Mouse (Mus musculus): ENCODE measurements around the gene Plagl1. TPM values are rescaled to one million over a fixed set of nuclear protein-coding genes. Genes with fewer than 3 reads are reported as not detected.

Gene Plagl1
- polyA plus RNA-seq, 1 experiment from 2014 or later = 98.9 TPM

DNA sequence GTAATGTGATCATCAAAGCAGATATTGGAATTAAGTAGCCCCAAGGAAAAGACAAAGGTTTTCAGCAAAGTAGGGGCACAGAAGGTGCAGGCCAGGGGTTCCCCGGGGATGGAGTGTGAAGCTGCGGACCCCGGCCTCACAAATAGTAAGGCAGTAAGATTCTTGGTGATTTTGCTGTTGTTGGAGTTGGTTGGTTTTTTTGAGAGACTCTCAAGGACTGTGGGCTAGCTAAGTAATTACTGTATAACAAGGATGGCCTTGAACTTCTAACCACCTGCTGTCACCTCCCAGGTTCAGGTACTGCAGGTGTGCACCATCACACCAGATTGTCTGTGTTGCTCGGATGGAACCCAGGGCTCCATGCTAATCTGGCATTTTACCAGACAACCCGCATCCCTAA is 30.9 kb upstream of the Plagl1 start:
- no peaks in the 10 kb centered on the region for H3K36me3 ChIP-seq (ENCODE audit: control insufficient read depth, insufficient read depth, low read length)
- no peaks in the 10 kb centered on the region for H3K9me3 ChIP-seq (ENCODE audit: control insufficient read depth, low read length)
- no peaks in the 10 kb centered on the region for H3K4me1 ChIP-seq (replicated peaks; ENCODE audit: control insufficient read depth, insufficient read depth, low read length)
- H3K4me3 ChIP-seq (ENCODE audit: low read depth, low read length) = no peak overlapping the region
- DNase-seq (ENCODE audit: low spot score) (no peak), ATAC-seq (ENCODE audit: low FRiP score) (no peak)
- H3K9ac ChIP-seq (ENCODE audit: low read depth, low read length) = no peak overlapping the region
- 92% methylated on average over 5 of the region's 5 CpGs for WGBS
- no peaks in the 10 kb centered on the region for H3K27me3 ChIP-seq (ENCODE audit: control insufficient read depth, insufficient read depth, low read length)
- no peak overlapping the region for H3K4me2 ChIP-seq (replicated peaks; ENCODE audit: low read depth, low read length)
- no peak overlapping the region for H3K27ac ChIP-seq (ENCODE audit: low read depth, low read length)

DNA sequence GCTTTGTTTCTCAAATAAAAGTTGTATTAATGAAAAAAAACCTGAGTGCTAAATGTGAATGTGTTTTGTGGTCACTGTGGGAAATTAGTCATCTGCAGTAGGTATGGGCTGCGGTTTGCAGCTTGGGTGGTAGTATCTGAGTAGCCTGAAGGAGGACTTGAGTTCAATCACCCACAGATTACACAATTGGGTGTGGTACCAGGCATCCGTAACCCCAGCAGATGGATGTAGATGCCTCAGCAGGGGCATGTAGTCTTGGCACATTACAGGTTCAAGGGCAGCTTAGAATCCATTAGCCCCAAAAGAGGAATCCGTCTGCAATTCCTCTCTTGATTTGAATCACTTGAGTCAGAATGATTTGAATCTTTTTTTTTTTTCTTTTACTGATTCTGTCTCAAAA is 25.0 kb upstream of the Plagl1 start:
- no peaks in the 10 kb centered on the region for H3K36me3 ChIP-seq (ENCODE audit: control insufficient read depth, insufficient read depth, low read length)
- H3K4me2 ChIP-seq (replicated peaks; ENCODE audit: low read depth, low read length) = no peak overlapping the region
- H3K27me3 ChIP-seq (ENCODE audit: control insufficient read depth, insufficient read depth, low read length) = no peaks in the 10 kb centered on the region
- DNase-seq (ENCODE audit: low spot score) (no peak), ATAC-seq (ENCODE audit: low FRiP score) (no peak)
- H3K4me3 ChIP-seq (ENCODE audit: low read depth, low read length) = no peak overlapping the region
- WGBS = 93% methylated on average over 3 of the region's 3 CpGs
- no peak overlapping the region for H3K9ac ChIP-seq (ENCODE audit: low read depth, low read length)
- no peak overlapping the region for H3K27ac ChIP-seq (ENCODE audit: low read depth, low read length)
- no peaks in the 10 kb centered on the region for H3K4me1 ChIP-seq (replicated peaks; ENCODE audit: control insufficient read depth, insufficient read depth, low read length)
- no peaks in the 10 kb centered on the region for H3K9me3 ChIP-seq (ENCODE audit: control insufficient read depth, low read length)

DNA sequence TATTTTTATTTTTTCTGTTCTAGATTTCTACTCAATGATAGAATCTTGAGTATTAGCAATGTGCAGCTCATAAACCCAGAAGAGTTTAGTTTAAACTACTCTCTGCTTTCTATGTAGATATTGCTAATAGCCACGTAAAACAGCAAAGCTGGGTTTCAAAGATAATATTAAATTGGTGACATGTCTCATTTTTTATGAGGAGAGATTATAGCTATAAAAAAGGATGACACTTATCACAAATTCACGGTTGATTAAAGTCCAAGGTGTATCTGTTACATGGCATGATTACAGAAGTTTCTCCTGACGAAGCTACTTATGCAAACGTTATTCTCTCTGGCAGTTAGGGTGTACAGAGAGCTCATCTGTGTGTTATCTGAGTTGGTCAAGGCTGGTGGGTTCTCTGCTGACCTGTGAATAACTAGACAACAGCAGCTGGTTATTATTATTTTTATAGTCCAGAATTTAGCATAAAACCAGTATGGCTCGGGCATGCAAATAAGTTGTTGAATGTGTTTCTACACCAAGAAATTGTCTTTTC is 20.6 kb upstream of the Plagl1 start:
- 89% methylated on average over 5 of the region's 5 CpGs for WGBS
- H3K9me3 ChIP-seq (ENCODE audit: control insufficient read depth, low read length) = no peaks in the 10 kb centered on the region
- no peak overlapping the region for H3K9ac ChIP-seq (ENCODE audit: low read depth, low read length)
- H3K4me3 ChIP-seq (ENCODE audit: low read depth, low read length) = no peak overlapping the region
- no peak for DNase-seq (ENCODE audit: low spot score)
- no peaks in the 10 kb centered on the region for H3K36me3 ChIP-seq (ENCODE audit: control insufficient read depth, insufficient read depth, low read length)
- ATAC-seq (ENCODE audit: low FRiP score) = no peak
- H3K4me1 ChIP-seq (replicated peaks; ENCODE audit: control insufficient read depth, insufficient read depth, low read length) = no peaks in the 10 kb centered on the region
- no peak overlapping the region for H3K27ac ChIP-seq (ENCODE audit: low read depth, low read length)
- no peaks in the 10 kb centered on the region for H3K27me3 ChIP-seq (ENCODE audit: control insufficient read depth, insufficient read depth, low read length)
- H3K4me2 ChIP-seq (replicated peaks; ENCODE audit: low read depth, low read length) = no peak overlapping the region

DNA sequence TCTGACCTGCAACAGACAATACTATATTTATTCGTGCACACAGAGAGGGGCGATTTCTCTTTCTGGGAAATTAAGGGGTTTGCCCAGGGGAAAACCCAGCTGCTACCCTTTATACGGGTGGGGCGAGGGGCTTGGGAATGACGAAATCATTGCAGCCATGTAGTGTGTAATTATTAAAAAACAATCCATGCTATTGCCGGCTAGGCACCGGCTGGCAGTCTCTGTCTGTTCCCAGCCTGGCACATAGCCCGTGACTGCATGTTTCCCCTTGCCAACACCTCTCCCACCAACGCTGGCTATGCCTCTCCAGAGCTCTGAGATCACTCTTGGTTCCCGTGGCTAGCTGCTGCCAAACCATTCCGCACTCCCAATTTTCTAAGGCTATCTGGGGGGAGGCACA is 15.6 kb upstream of the Plagl1 start:
- DNase-seq (ENCODE audit: low spot score) (no peak), ATAC-seq (ENCODE audit: low FRiP score) (no peak)
- WGBS = 88% methylated on average over 11 of the region's 11 CpGs

DNA sequence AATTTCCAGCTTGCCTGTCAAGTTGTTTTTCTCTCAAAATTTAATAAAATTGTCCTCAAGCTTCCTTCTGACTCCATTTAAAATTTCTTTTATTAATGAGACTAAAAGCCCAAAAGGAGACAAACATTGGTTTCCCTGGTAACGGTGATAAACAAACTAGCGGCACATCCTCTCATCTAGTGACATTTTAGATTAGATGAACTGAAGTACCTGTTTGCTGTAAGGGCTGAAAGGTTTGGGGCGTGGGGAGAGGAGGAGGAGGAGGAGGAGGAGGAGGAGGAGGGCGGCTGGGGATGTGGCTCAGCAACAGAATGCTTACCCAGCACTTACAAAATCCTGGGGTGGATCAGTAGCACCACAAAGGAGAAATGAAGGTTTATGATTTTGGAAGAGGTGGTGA is 12.5 kb upstream of the Plagl1 start:
- DNase-seq (ENCODE audit: low spot score) (no peak), ATAC-seq (ENCODE audit: low FRiP score) (no peak)
- H3K4me1 ChIP-seq (replicated peaks; ENCODE audit: control insufficient read depth, insufficient read depth, low read length) = no peaks in the 10 kb centered on the region
- no peak overlapping the region for H3K27ac ChIP-seq (ENCODE audit: low read depth, low read length)
- no peak overlapping the region for H3K4me2 ChIP-seq (replicated peaks; ENCODE audit: low read depth, low read length)
- H3K9ac ChIP-seq (ENCODE audit: low read depth, low read length) = no peak overlapping the region
- no peaks in the 10 kb centered on the region for H3K27me3 ChIP-seq (ENCODE audit: control insufficient read depth, insufficient read depth, low read length)
- H3K36me3 ChIP-seq (ENCODE audit: control insufficient read depth, insufficient read depth, low read length) = no peaks in the 10 kb centered on the region
- WGBS = 55% methylated on average over 4 of the region's 4 CpGs
- no peak overlapping the region for H3K4me3 ChIP-seq (ENCODE audit: low read depth, low read length)
- H3K9me3 ChIP-seq (ENCODE audit: control insufficient read depth, low read length) = no peaks in the 10 kb centered on the region

More for the DNA sequence above, 15.6 kb upstream of the Plagl1 start:
- Histone ChIP-seq H3K9ac (ENCODE audit: low read depth, low read length) (no peak overlapping the region), H3K4me1 (replicated peaks; ENCODE audit: control insufficient read depth, insufficient read depth, low read length) (no peaks in the 10 kb centered on the region), H3K36me3 (ENCODE audit: control insufficient read depth, insufficient read depth, low read length) (no peaks in the 10 kb centered on the region), H3K9me3 (ENCODE audit: control insufficient read depth, low read length) (no peaks in the 10 kb centered on the region), H3K27me3 (ENCODE audit: control insufficient read depth, insufficient read depth, low read length) (no peaks in the 10 kb centered on the region), H3K4me2 (replicated peaks; ENCODE audit: low read depth, low read length) (no peak overlapping the region), H3K4me3 (ENCODE audit: low read depth, low read length) (no peak overlapping the region), H3K27ac (ENCODE audit: low read depth, low read length) (no peak overlapping the region)

DNA sequence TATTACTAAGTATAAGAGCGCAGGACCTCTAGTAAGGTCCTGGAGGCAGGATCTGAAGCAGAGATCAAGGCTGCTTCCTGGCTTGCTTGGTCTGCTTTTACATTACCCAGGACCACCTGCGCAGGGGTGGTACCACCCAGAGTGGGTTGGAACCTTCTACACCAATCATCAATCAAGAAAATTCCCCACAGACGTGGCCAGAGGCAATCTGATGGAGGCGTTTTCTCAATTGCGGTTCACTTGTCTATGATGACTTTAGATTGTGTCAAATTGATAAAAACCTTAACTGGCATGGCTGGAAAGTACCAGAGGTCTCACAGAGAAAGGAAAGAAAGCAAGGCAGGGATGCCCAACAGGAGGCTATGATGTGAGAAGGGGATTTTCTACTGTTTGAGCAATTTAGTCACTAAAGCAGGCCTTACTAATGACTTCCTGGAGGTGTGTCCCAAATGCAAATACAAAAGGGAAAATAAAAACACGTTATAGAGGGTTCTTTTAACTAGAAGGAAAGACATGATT is 3.4 kb upstream of the Plagl1 start:
- DNase-seq (ENCODE audit: low spot score) = no peak
- Histone ChIP-seq H3K36me3 (ENCODE audit: control insufficient read depth, insufficient read depth, low read length) (no peaks in the 10 kb centered on the region), H3K27me3 (ENCODE audit: control insufficient read depth, insufficient read depth, low read length) (peaks cover 21% of the 10 kb centered on the region), H3K9me3 (ENCODE audit: control insufficient read depth, low read length) (no peaks in the 10 kb centered on the region), H3K4me2 (replicated peaks; ENCODE audit: low read depth, low read length) (no peak overlapping the region), H3K9ac (ENCODE audit: low read depth, low read length) (no peak overlapping the region), H3K27ac (ENCODE audit: low read depth, low read length) (no peak overlapping the region), H3K4me1 (replicated peaks; ENCODE audit: control insufficient read depth, insufficient read depth, low read length) (no peaks in the 10 kb centered on the region; the same call in 1 of the 2 replicates), H3K4me3 (ENCODE audit: low read depth, low read length) (no peak overlapping the region)
- ATAC-seq (ENCODE audit: low FRiP score) = no peak
- WGBS = 87% methylated on average over 6 of the region's 6 CpGs

DNA sequence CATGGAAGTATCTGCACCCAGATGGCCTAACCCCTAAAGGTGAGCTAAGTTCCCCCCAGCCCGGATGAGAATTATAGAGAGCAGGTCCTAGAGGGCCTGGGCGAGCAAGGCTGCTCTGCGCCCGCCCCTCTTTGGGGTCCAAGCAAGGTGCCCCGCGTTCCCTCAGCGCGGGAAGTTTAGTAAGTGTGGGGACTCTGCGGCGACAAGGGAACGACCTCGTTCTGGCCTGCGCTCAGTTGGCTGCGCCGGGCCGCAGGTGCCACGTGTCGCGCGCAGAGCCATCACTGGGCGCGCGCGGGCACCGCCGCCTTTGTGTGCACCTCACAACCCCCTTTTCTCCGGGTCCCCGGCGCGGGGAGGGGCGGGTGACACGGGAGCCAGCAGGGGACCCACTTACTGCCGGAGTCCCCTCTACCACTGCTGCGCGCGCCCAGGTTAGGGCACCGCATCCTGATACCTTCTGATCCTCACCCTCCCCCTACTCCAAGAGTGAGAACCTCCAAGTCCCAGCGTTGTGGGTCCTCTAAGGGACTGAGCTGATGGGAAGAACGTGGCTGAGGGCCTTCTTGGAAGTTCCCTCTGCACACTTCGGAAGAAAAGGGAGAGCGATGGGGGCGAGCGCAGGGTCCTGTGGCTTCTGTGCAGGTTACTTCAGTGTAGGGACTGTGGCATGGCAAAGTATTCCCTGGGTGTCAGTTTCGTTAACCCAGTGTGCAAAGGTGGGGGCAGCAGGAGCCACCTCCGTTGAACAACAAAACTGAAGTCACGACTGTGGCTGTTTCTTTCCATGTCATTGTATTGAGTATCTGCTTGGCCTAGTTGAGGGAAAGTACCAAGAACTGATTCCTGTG is 742 bp downstream of the Plagl1 start:
- Histone ChIP-seq H3K36me3 (ENCODE audit: control insufficient read depth, insufficient read depth, low read length) (no peaks in the 10 kb centered on the region), H3K27me3 (ENCODE audit: control insufficient read depth, insufficient read depth, low read length) (peaks cover 21% of the 10 kb centered on the region), H3K4me1 (replicated peaks; ENCODE audit: control insufficient read depth, insufficient read depth, low read length) (no peaks in the 10 kb centered on the region; the same call in 1 of the 2 replicates), H3K9ac (ENCODE audit: low read depth, low read length) (peak overlapping the region; percentile 55; the same call in 1 of the 2 replicates), H3K4me3 (ENCODE audit: low read depth, low read length) (peak overlapping the region; percentile 38), H3K4me2 (replicated peaks; ENCODE audit: low read depth, low read length) (peak overlapping the region; percentile 75), H3K9me3 (ENCODE audit: control insufficient read depth, low read length) (no peaks in the 10 kb centered on the region), H3K27ac (ENCODE audit: low read depth, low read length) (no peak overlapping the region)
- WGBS = 5% methylated on average over 46 of the region's 46 CpGs
- DNase-seq (ENCODE audit: low spot score) (peak; percentile 47), ATAC-seq (ENCODE audit: low FRiP score) (peak; percentile 59)

DNA sequence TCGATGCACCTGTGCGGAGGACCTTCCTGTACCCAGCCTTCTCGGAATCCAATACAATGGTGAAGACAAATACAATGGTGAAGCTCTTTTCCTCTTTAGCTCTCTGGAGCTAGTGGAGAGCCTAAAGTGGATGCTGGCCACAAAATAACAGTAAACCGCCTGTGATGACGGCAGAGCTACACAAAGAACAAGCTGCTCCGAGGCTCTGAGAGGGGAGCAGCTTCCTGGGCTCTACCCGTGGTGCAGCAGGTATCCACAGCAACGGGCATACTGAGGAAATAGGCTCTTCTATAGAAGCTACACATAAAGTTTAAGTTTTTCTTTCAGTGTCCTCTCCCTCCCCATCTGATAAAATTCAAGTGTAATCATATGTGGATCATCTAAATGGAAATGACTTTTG is 2.1 kb downstream of the Plagl1 start:
- no peak for DNase-seq (ENCODE audit: low spot score)
- no peaks in the 10 kb centered on the region; the same call in 1 of the 2 replicates for H3K4me1 ChIP-seq (replicated peaks; ENCODE audit: control insufficient read depth, insufficient read depth, low read length)
- H3K9me3 ChIP-seq (ENCODE audit: control insufficient read depth, low read length) = no peaks in the 10 kb centered on the region
- H3K4me3 ChIP-seq (ENCODE audit: low read depth, low read length) = no peak overlapping the region
- no peak overlapping the region for H3K9ac ChIP-seq (ENCODE audit: low read depth, low read length)
- no peaks in the 10 kb centered on the region for H3K36me3 ChIP-seq (ENCODE audit: control insufficient read depth, insufficient read depth, low read length)
- no peak for ATAC-seq (ENCODE audit: low FRiP score)
- whole genome bisulfite sequencing = 40% methylated on average over 8 of the region's 8 CpGs
- H3K27ac ChIP-seq (ENCODE audit: low read depth, low read length) = no peak overlapping the region
- H3K27me3 ChIP-seq (ENCODE audit: control insufficient read depth, insufficient read depth, low read length) = peaks cover 21% of the 10 kb centered on the region
- H3K4me2 ChIP-seq (replicated peaks; ENCODE audit: low read depth, low read length) = no peak overlapping the region

DNA sequence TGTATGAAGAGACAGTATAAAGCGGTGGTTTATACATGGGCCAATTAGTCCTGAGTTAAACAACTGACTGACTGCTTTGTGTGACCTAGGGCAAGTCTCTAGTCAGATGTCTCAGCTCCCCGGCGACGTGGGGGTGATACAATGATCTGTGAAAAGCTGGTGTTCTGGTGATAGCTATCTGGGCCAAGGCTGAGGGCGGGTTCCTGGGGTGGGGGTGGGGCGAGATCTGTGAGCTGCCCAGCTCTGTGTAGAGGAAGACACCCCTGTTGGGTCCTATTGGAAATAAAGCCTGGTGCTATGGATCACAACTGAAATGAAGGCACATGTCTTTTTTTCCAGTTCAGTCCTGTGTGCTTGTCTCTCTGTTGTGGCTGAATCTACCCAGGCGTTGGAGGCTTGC is 3.2 kb downstream of the Plagl1 start:
- no peak overlapping the region for H3K9ac ChIP-seq (ENCODE audit: low read depth, low read length)
- H3K4me2 ChIP-seq (replicated peaks; ENCODE audit: low read depth, low read length) = no peak overlapping the region
- no peak overlapping the region for H3K4me3 ChIP-seq (ENCODE audit: low read depth, low read length)
- no peaks in the 10 kb centered on the region for H3K36me3 ChIP-seq (ENCODE audit: control insufficient read depth, insufficient read depth, low read length)
- H3K4me1 ChIP-seq (replicated peaks; ENCODE audit: control insufficient read depth, insufficient read depth, low read length) = no peaks in the 10 kb centered on the region; the same call in 1 of the 2 replicates
- no peak overlapping the region for H3K27ac ChIP-seq (ENCODE audit: low read depth, low read length)
- DNase-seq (ENCODE audit: low spot score) (no peak), ATAC-seq (ENCODE audit: low FRiP score) (no peak)
- no peaks in the 10 kb centered on the region for H3K9me3 ChIP-seq (ENCODE audit: control insufficient read depth, low read length)
- H3K27me3 ChIP-seq (ENCODE audit: control insufficient read depth, insufficient read depth, low read length) = peaks cover 21% of the 10 kb centered on the region
- WGBS = 33% methylated on average over 7 of the region's 7 CpGs
